Mouse (Mus musculus): ENCODE data around the gene Oas1h. TPM values are rescaled to one million over a fixed set of nuclear protein-coding genes. Genes with fewer than 3 reads are reported as not detected.
"Not testable (repeated sequence)": the region's sequence is repeated elsewhere in the genome, so short reads cannot be mapped to it uniquely, and the experiment has no call there.

The Oas1h gene
- polyA plus RNA-seq, 1 experiment from 2014 or later = not detected

GRCm38 (mm10) chr5:120890026-120890425, 28.8 kb downstream of the Oas1h start:
- Histone ChIP-seq H3K36me3 (ENCODE audit: control insufficient read depth, insufficient read depth, low read length) (no peaks in the 10 kb centered on the region), H3K27ac (ENCODE audit: low read depth, low read length) (no peak overlapping the region), H3K4me2 (no peak overlapping the region), H3K27me3 (ENCODE audit: control insufficient read depth, insufficient read depth, low read length) (no peaks in the 10 kb centered on the region), H3K4me3 (ENCODE audit: low read depth, low read length) (no peak overlapping the region), H3K4me1 (ENCODE audit: control insufficient read depth, insufficient read depth, low read length) (no peaks in the 10 kb centered on the region), H3K9me3 (replicated peaks; ENCODE audit: control insufficient read depth, low read length) (no peaks in the 10 kb centered on the region), H3K9ac (ENCODE audit: low read depth, low read length) (no peak overlapping the region)
- no peak for ATAC-seq (replicated peaks; ENCODE audit: insufficient number of reproducible peaks, low FRiP score, low TSS enrichment)
- 64% methylated on average over 2 of the region's 2 CpGs for WGBS (ENCODE audit: insufficient replicate concordance)

- Histone ChIP-seq H3K27me3 (ENCODE audit: control insufficient read depth, insufficient read depth, low read length) (no peaks in the 10 kb centered on the region), H3K27ac (ENCODE audit: low read depth, low read length) (no peak overlapping the region), H3K4me3 (ENCODE audit: low read depth, low read length) (no peak overlapping the region), H3K4me1 (ENCODE audit: control insufficient read depth, insufficient read depth, low read length) (no peaks in the 10 kb centered on the region), H3K36me3 (ENCODE audit: control insufficient read depth, insufficient read depth, low read length) (no peaks in the 10 kb centered on the region), H3K4me2 (no peak overlapping the region), H3K9ac (ENCODE audit: low read depth, low read length) (no peak overlapping the region), H3K9me3 (replicated peaks; ENCODE audit: control insufficient read depth, low read length) (no peaks in the 10 kb centered on the region)
- 61% methylated on average over 3 of the region's 3 CpGs for WGBS (ENCODE audit: insufficient replicate concordance)
- ATAC-seq (replicated peaks; ENCODE audit: insufficient number of reproducible peaks, low FRiP score, low TSS enrichment) = no peak
Measured at GRCm38 (mm10) chr5:120890991-120891390, 29.8 kb downstream of the Oas1h start.

- not testable (repeated sequence) for H3K4me2 ChIP-seq; H3K9me3 ChIP-seq (replicated peaks; ENCODE audit: control insufficient read depth, low read length); H3K9ac ChIP-seq (ENCODE audit: low read depth, low read length); H3K4me3 ChIP-seq (ENCODE audit: low read depth, low read length); ATAC-seq (replicated peaks; ENCODE audit: insufficient number of reproducible peaks, low FRiP score, low TSS enrichment); H3K36me3 ChIP-seq (ENCODE audit: control insufficient read depth, insufficient read depth, low read length); H3K27ac ChIP-seq (ENCODE audit: low read depth, low read length); H3K4me1 ChIP-seq (ENCODE audit: control insufficient read depth, insufficient read depth, low read length); H3K27me3 ChIP-seq (ENCODE audit: control insufficient read depth, insufficient read depth, low read length)
- 82% methylated on average over 2 of the region's 2 CpGs for WGBS (ENCODE audit: insufficient replicate concordance)
Measured at GRCm38 (mm10) chr5:120891566-120892242, 30.5 kb downstream of the Oas1h start.

GRCm38 (mm10) chr5:120892243-120892660, 31.0 kb downstream of the Oas1h start:
- 58% methylated on average over 2 of the region's 2 CpGs for WGBS (ENCODE audit: insufficient replicate concordance)
- Histone ChIP-seq H3K27ac (ENCODE audit: low read depth, low read length) (no peak overlapping the region), H3K36me3 (ENCODE audit: control insufficient read depth, insufficient read depth, low read length) (no peaks in the 10 kb centered on the region), H3K4me2 (no peak overlapping the region), H3K27me3 (ENCODE audit: control insufficient read depth, insufficient read depth, low read length) (no peaks in the 10 kb centered on the region), H3K9ac (ENCODE audit: low read depth, low read length) (no peak overlapping the region), H3K9me3 (replicated peaks; ENCODE audit: control insufficient read depth, low read length) (no peaks in the 10 kb centered on the region), H3K4me1 (ENCODE audit: control insufficient read depth, insufficient read depth, low read length) (no peaks in the 10 kb centered on the region), H3K4me3 (ENCODE audit: low read depth, low read length) (no peak overlapping the region)
- ATAC-seq (replicated peaks; ENCODE audit: insufficient number of reproducible peaks, low FRiP score, low TSS enrichment) = no peak

GRCm38 (mm10) chr5:120893866-120894265, 32.6 kb downstream of the Oas1h start:
- H3K27me3 ChIP-seq (ENCODE audit: control insufficient read depth, insufficient read depth, low read length); H3K4me3 ChIP-seq (ENCODE audit: low read depth, low read length); H3K4me2 ChIP-seq; H3K27ac ChIP-seq (ENCODE audit: low read depth, low read length); H3K4me1 ChIP-seq (ENCODE audit: control insufficient read depth, insufficient read depth, low read length); H3K9ac ChIP-seq (ENCODE audit: low read depth, low read length); H3K36me3 ChIP-seq (ENCODE audit: control insufficient read depth, insufficient read depth, low read length); ATAC-seq (replicated peaks; ENCODE audit: insufficient number of reproducible peaks, low FRiP score, low TSS enrichment); H3K9me3 ChIP-seq (replicated peaks; ENCODE audit: control insufficient read depth, low read length): not testable (repeated sequence)
- WGBS (ENCODE audit: insufficient replicate concordance) = 82% methylated on average over 4 of the region's 4 CpGs

GRCm38 (mm10) chr5:120894692-120895091, 33.5 kb downstream of the Oas1h start:
- 82% methylated on average over 2 of the region's 2 CpGs for WGBS (ENCODE audit: insufficient replicate concordance)
- ATAC-seq (replicated peaks; ENCODE audit: insufficient number of reproducible peaks, low FRiP score, low TSS enrichment); H3K4me2 ChIP-seq; H3K9ac ChIP-seq (ENCODE audit: low read depth, low read length); H3K4me1 ChIP-seq (ENCODE audit: control insufficient read depth, insufficient read depth, low read length); H3K9me3 ChIP-seq (replicated peaks; ENCODE audit: control insufficient read depth, low read length); H3K4me3 ChIP-seq (ENCODE audit: low read depth, low read length); H3K27me3 ChIP-seq (ENCODE audit: control insufficient read depth, insufficient read depth, low read length); H3K27ac ChIP-seq (ENCODE audit: low read depth, low read length); H3K36me3 ChIP-seq (ENCODE audit: control insufficient read depth, insufficient read depth, low read length): not testable (repeated sequence)

- Histone ChIP-seq H3K9ac (ENCODE audit: low read depth, low read length) (no peak overlapping the region), H3K4me1 (ENCODE audit: control insufficient read depth, insufficient read depth, low read length) (no peaks in the 10 kb centered on the region), H3K27ac (ENCODE audit: low read depth, low read length) (no peak overlapping the region), H3K27me3 (ENCODE audit: control insufficient read depth, insufficient read depth, low read length) (no peaks in the 10 kb centered on the region), H3K4me2 (no peak overlapping the region), H3K4me3 (ENCODE audit: low read depth, low read length) (no peak overlapping the region), H3K9me3 (replicated peaks; ENCODE audit: control insufficient read depth, low read length) (no peaks in the 10 kb centered on the region), H3K36me3 (ENCODE audit: control insufficient read depth, insufficient read depth, low read length) (no peaks in the 10 kb centered on the region)
- no peak for ATAC-seq (replicated peaks; ENCODE audit: insufficient number of reproducible peaks, low FRiP score, low TSS enrichment)
- 80% methylated on average over 11 of the region's 11 CpGs for WGBS (ENCODE audit: insufficient replicate concordance)
Measured at GRCm38 (mm10) chr5:120895231-120895900, 34.1 kb downstream of the Oas1h start.

GRCm38 (mm10) chr5:120898307-120898706, 37.1 kb downstream of the Oas1h start:
- 81% methylated on average over 6 of the region's 6 CpGs for WGBS (ENCODE audit: insufficient replicate concordance)
- no peaks in the 10 kb centered on the region for H3K9me3 ChIP-seq (replicated peaks; ENCODE audit: control insufficient read depth, low read length)
- H3K4me2 ChIP-seq = no peak overlapping the region
- no peak for ATAC-seq (replicated peaks; ENCODE audit: insufficient number of reproducible peaks, low FRiP score, low TSS enrichment)
- H3K27me3 ChIP-seq (ENCODE audit: control insufficient read depth, insufficient read depth, low read length) = no peaks in the 10 kb centered on the region
- no peak overlapping the region for H3K9ac ChIP-seq (ENCODE audit: low read depth, low read length)
- no peak overlapping the region for H3K4me3 ChIP-seq (ENCODE audit: low read depth, low read length)
- H3K36me3 ChIP-seq (ENCODE audit: control insufficient read depth, insufficient read depth, low read length) = no peaks in the 10 kb centered on the region
- H3K4me1 ChIP-seq (ENCODE audit: control insufficient read depth, insufficient read depth, low read length) = no peaks in the 10 kb centered on the region
- no peak overlapping the region for H3K27ac ChIP-seq (ENCODE audit: low read depth, low read length)

- Histone ChIP-seq H3K36me3 (ENCODE audit: control insufficient read depth, insufficient read depth, low read length) (no peaks in the 10 kb centered on the region), H3K27me3 (ENCODE audit: control insufficient read depth, insufficient read depth, low read length) (no peaks in the 10 kb centered on the region), H3K27ac (ENCODE audit: low read depth, low read length) (no peak overlapping the region), H3K4me3 (ENCODE audit: low read depth, low read length) (no peak overlapping the region), H3K9ac (ENCODE audit: low read depth, low read length) (no peak overlapping the region), H3K4me1 (ENCODE audit: control insufficient read depth, insufficient read depth, low read length) (no peaks in the 10 kb centered on the region), H3K9me3 (replicated peaks; ENCODE audit: control insufficient read depth, low read length) (no peaks in the 10 kb centered on the region), H3K4me2 (no peak overlapping the region)
- ATAC-seq (replicated peaks; ENCODE audit: insufficient number of reproducible peaks, low FRiP score, low TSS enrichment) = no peak
Measured at GRCm38 (mm10) chr5:120898726-120899125, 37.5 kb downstream of the Oas1h start.

Measured in heart, embryonic 11.5 days (tissue).